Mouse (Mus musculus): ENCODE measurements around the gene Fgfr2. TPM values are rescaled to one million over a fixed set of nuclear protein-coding genes. Genes with fewer than 3 reads are reported as not detected.
A peak's percentile ranks its signal among the peaks of the same experiment; 100 is the strongest.
"Not testable (repeated sequence)": the region's sequence is repeated elsewhere in the genome, so short reads cannot be mapped to it uniquely, and the experiment has no call there.

Fgfr2 gene
- total RNA-seq, 4 experiments from 2014 or later: 1.1 to 1.9 (median 1.4) TPM

DNA sequence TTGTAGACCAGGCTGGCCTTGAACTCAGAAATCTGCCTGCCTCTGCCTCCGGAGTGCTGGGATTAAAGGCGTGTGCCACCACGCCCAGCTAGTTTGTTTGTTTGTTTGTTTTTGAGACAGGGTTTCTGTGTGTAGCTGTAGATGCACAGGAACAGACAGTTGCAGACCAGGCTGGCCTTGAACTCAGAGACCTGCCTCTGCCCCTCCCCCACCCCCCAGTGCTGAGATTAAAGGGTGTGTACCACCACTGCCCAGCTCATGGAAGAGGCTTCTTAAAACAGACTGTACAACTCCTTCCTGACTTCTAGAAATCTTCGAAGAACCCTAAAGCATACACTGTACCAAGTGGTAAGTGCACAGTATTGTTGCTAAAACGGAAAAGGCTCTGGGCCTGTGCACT is 2577.7 kb downstream of the Fgfr2 start:
- DNase-seq (ENCODE audit: low spot score): no peak

DNA sequence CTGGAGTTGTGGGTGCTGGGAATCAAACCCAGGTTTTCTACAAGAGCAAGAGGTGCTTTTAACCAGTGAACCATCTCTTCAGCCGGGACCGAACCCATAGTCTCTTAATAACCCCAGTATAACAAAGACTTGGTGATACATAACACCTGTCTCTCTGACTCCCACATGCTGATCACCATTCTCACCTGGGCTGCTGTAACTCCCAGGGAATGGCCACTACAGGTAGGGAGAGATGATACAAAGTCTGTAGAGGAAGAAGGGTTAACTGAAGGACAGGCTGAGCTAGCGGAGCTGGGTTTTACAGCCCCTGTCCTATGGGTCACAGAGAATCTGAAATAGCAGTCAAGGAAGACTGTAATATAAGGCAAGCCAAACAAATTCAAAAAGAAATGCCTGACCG is 2580.0 kb downstream of the Fgfr2 start:
- no peak for DNase-seq (ENCODE audit: low spot score)

DNA sequence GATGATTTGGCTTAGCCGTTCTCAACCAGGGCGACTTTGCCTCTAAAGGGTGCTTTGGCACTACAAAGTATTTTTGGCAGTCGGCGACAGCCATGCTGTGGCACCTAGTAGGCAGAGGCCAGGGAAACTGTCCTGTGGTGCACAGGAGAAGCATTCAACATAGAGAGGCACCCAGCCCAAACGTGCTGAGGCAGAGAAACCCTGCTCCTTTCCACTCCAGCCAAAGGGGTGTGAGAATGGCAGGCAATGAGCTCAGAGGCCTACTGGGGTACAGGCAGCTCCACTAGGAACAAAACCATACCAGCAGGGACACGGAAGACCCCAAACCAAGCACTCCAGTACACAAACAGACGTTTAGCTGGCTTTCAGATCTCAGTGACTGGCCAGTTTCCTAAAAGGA is 2583.0 kb downstream of the Fgfr2 start:
- no peak for DNase-seq (ENCODE audit: low spot score)

GRCm38 (mm10) chr7:130537068-130537467 is 2586.1 kb downstream of the Fgfr2 start:
- no peak for DNase-seq (ENCODE audit: low spot score)

GRCm38 (mm10) chr7:130535174-130535573 is 2588.0 kb downstream of the Fgfr2 start:
- no peak for DNase-seq (ENCODE audit: low spot score)

DNA sequence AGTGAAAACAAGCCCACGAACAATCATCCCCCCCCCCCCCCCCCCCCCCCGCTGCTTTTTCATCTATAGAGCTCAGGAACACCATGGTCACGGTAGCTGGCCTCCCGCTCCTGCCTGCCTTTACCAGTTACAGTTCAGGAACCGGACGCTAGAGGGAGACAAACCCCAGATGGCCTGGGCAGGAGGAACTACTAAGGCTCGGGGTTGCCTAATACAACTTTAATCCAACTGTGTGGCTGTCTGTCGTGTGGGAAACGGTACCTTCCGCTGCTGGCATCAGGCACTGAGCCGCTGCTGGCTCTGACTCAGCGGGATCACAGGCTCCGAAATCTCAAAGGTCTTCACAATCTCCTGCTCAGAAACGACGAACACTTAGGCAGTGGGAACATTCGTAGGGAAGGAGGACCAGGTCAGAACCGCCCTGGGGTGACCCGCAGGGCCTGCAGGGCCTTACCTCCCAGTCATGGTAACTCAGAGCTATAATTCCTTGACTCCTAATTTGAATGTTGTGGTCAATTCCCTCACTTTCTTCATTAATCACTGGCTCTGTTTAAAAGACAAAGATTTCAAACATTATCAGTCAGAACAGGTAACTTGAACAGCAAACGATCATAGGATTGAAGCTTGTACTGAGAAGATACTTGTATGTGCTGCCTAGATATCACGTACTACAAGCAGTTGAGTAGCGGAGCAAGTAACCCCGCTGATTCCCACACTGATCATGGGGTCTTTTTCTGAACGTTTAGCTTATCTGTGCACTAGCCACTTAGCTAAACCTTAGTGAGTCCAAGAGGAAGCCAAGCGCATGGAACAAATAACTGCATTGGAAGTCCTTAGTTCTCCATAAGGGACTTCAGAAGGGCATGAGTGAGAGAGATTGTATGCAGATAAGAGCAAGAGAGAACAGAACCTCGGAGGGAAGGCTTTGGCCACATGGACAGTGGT is 2589.6 kb downstream of the Fgfr2 start:
- DNase-seq (ENCODE audit: low spot score): peak; percentile 90

DNA sequence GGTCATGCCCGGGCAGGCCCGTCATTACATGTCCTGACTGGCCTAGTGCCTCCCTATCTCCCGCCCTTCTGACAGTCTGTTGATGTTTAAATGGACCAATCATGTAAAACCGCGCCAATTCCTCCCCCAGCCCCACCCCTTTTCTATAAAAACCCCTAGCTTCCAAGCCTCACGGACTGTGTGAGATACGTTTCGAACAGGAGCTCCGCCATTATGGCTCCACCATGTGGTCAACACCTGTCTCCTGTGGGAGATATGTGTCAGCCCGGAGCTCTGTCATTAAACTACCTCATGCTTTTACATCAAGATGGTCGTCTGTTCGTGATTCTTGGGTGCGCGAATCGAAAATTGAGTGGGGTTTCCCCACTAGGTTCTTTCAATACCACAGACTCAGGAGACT is 2592.0 kb downstream of the Fgfr2 start:
- DNase-seq (ENCODE audit: low spot score): not testable (repeated sequence)

- DNase-seq (ENCODE audit: low spot score): no peak
Measured at GRCm38 (mm10) chr7:130527306-130527705, 2595.8 kb downstream of the Fgfr2 start.

DNA sequence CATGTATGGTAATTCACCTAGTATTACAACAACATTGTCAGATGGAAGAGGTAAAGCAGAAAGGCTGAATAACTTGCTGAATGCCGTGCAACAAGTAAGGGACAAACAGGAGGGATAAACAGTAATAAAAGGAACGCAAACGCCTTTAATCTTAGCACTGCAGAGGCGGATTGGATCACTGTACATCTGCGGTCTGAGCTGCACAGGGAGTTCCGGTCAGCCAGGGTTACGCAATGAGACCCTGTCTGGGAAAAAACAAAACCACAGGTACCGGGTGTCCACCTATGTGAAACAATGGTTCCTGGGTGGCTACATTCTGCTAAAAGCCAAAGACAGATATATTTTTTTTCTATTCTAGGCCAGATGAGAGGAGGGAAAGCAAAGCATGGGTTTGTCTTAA is 2599.7 kb downstream of the Fgfr2 start:
- DNase-seq (ENCODE audit: low spot score): no peak

- no peak for DNase-seq (ENCODE audit: low spot score)
Measured at GRCm38 (mm10) chr7:130520812-130521422, 2602.2 kb downstream of the Fgfr2 start.

DNA sequence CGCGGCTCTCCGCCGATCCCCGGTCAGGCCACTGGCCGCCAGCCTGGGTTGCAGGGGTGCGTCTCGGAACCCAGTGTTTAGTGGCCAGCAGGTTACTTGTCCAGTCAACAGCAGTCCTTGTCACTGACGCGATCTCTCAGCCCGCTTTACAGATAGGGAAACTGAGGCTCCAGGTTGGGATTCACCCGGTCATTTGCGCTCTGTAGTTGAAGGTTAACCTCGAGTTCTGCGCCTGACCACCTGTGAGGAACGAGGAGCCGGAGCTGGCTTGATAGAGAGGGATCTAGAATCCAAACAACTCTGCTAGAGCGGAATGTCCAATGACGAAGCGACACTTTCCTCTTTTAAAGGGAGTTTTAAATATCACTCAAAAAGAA is 2603.1 kb downstream of the Fgfr2 start, which contains the start of gene Ate1:
Ate1 (minus strand) TSS at position 321 of the 377 bp plus-strand sequence.
- DNase-seq (ENCODE audit: low spot score): no peak

DNA sequence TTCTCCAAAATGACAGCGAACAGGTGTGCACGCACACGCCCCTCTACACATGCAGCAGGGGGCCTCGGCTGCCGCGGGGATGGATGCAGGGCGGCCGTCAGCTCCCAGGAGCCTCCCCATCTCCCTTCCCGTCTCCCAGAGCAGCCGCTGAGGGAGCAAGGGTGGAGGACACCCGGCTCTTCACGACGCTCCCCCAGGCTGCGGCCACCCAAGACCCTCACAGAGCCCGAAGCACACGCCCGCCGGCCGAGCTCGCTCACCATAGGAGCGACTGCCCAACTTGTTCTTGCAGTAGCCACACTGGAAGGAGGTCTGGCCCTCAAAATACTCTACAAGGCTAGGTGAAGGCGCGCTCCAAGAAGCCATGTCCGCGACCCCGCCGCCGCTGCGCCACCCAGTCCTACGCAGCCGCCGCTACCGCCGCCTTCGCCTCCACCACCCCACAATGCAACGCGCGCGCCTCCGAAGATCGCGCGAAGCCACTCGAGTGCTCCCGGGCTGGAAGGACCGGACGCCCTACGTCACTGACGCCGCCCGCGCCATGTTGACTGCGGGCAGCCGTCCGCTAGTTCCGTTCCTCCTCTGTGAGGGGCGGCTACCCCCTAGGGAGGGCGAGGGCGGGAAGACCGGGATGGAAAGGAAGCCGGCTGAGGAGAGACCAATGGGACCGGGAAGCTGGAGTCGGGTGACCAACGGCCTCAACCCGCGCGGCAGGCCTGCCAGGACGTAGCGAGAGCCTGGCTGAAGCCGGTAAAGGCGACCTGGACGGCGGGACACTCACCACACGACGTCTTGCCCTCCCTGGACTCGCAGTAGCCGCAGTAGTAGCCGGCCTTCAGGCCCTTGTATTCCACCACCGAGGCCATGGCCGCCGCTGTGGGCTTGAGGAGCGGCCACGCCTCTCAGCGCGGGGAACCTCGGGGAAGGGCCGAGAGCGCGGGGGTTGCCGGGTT is 2603.8 kb downstream of the Fgfr2 start:
- DNase-seq (ENCODE audit: low spot score): peak; percentile 96

DNA sequence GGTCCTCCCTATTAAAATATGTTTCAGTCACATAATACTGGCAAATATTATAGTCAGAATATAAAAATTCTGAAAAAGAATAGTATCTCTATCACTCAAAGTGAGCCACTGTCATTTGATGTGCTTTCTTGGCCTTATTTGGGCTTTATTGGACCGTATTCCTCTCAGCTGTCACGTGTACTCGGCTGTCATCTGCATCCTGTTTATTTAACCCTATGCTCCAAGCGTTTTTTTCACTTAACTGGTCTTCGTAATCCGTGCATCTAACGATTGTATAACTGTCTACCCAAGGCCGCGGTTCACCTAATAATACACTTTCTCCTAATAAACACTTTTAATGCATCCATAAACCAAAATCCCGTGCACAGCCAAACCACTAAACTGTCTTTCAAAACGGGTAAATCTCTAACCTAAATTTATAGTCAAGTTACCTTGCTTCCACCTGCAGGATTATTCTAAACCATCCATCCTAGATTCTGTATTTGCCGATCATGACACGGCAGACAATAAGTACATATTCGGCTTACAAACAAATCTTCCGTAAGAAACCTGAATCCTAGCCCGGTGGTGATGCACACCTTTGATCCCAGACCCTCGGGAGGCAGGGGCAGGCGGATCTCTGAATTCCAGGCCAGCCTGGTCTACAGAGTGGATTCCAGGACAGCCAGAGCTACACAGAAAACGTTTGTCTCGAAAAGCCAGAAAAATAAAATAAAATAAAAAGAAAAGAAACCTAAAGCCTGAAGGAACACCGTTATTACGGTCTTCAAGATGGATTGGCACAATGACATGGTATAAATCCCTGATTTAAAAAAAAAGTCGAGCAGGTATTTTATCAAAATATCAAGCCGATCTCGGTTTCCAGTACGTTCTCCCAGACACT is 2604.7 kb downstream of the Fgfr2 start:
- DNase-seq (ENCODE audit: low spot score): peak; percentile 32

DNA sequence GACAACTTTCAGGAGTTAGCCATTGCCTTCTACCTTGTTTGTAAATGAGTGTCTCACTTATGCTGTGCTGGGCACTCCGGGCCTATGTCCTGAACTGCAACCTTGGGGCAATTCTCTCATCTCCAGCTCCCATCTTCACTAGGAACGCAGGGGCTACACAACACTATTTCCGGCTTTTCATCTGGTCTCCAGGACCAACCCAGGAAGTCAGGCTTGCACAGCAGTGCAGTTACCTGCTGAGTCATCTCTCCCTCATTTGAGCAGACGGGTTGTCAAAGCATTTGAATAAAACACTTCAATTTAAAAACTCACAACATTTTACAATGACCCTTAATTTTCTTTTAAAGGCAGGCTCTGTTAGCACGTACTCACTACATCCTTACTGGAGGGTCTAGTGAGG is 2612.9 kb downstream of the Fgfr2 start:
- DNase-seq (ENCODE audit: low spot score): no peak

DNA sequence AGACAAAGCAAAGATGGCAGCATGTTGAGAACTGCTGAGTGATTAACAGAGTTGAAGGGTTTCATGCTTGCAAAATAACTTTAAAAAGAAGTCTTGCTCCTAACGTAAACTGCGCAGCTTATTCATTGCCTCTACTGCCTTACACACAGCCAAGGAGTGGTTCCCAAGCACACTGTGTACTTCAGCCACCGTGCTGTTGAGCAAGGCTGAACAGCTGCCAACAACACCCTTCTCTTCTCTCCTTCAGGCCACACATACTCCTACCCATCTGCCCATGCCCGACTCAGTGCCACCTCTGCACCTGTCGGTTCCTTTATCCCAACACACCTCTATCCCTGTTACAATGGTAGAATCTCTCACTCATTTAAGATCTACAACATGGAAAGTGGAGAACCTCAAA is 2620.1 kb downstream of the Fgfr2 start:
- no peak for DNase-seq (ENCODE audit: low spot score)

- no peak for DNase-seq (ENCODE audit: low spot score)
Measured at GRCm38 (mm10) chr7:130501499-130501898, 2621.7 kb downstream of the Fgfr2 start.

GRCm38 (mm10) chr7:130493346-130493745 is 2629.8 kb downstream of the Fgfr2 start:
- no peak for DNase-seq (ENCODE audit: low spot score)

GRCm38 (mm10) chr7:130492026-130492425 is 2631.1 kb downstream of the Fgfr2 start:
- no peak for DNase-seq (ENCODE audit: low spot score)

- DNase-seq (ENCODE audit: low spot score): not testable (repeated sequence)
Measured at GRCm38 (mm10) chr7:130479003-130479402, 2644.1 kb downstream of the Fgfr2 start.

DNA sequence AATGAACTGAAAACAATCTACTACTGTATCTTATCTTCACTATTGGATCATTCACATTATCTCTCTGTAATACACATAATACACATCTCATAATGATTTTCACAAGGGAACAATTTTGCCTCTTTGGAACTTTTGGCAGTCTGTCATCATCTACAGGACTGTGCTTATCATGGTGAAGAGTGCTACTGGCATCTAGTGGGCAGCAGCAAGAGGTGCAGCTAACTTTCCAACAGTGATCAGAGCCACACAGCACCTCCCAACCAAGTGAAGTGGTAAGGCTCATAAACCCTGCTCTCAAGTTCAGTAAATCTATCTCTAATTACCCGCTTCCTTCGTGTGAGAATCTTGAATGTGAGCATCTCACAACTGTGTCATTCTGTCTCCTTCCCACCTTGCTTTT is 2647.2 kb downstream of the Fgfr2 start:
- DNase-seq (ENCODE audit: low spot score): peak; percentile 27

DNA sequence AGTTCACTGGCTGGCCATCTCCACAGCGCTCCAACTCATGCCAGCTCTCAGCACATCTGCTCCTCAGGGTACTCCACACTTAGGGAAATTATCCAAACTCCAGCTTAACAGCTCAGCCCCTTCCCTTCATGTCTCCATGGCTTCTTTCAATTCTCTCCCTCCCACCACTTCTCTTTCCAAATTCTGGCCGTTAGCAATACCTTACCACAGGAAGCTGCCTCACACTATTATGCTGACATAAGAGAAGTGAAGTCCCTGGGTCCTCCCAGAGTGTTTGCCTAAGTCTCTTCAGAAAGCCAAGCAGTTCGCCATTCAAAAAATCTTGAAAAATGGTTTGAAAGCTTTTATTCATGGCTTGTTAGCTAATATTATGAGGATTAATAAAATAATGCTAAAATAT is 2649.3 kb downstream of the Fgfr2 start:
- DNase-seq (ENCODE audit: low spot score): no peak
